Mouse (Mus musculus): ENCODE results near the gene Cd300lb.

DNA sequence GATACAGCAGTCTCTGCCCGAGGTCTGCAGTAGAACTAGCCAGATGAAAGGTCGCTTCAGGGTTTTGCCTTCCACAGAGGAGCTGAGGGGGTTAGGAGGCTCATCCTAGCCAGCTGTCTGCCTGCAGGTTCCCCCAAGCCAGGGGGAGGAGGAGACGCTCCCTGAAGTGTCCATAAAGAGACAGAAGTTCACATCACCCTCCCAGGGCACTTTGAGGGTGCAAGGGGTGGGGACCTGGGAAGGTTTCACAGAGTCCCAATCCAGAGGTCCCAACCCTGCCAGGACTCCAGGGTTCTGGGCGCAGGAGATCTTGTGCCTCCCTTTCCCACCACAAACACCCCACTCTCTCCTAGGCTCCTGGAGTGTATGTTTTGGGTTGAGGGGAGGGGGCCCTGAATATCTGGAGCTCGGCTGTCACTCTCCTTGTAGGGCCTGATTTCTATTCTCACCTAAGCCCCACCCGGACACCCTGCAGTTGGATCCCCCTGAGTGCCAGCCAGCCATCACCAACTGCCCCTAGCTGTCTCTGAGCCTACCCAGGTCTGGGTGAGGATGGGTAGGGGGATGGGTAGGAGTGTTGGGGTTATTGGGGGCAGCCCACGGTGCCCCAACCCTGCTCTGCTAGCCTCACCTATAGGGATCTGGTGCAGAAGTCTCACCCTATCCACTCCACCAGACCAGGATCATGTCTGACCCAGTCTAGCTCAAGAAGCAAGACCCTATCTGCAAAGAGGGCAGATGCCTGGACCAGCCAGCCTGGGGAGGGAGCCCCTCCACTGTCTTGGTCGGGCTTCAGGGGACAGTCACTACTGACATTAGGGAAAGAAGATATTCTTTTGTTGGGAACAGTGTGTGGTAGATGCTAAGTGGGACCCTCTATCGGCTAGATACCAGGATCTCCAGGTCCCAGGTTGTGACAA, 59.7 kb downstream of the Cd300lb start:
- no peak for TF ChIP-seq CTCF (IDR thresholded peaks at IDR 0.05; ENCODE audit: low read depth, low read length)
- no peak for TF ChIP-seq POLR2AphosphoS5 (IDR thresholded peaks at IDR 0.05; ENCODE audit: insufficient replicate concordance, low read depth, low read length)
- TF ChIP-seq GATA1 (IDR thresholded peaks at IDR 0.05; ENCODE audit: borderline replicate concordance, low read length), result no peak
- no peak for TF ChIP-seq TAL1 (conservative IDR thresholded peaks at IDR 0.05; ENCODE audit: low read depth, low read length)
- TF ChIP-seq GATA2 (IDR thresholded peaks at IDR 0.05; ENCODE audit: borderline replicate concordance, low read depth, low read length), result no peak
